Mouse (Mus musculus) erythroblast, adult 5-6 weeks (primary cell): Measurements from ENCODE around the gene Col3a1. TPM values are rescaled to one million over a fixed set of nuclear protein-coding genes. Genes with fewer than 3 reads are reported as not detected.

Source experiments
- ATAC-seq: replicated peaks from 2 replicates; pipeline ENCODE4 v1.8.0; 2016; ENCODE audit warnings: moderate number of reproducible peaks, mild to moderate bottlenecking, moderate TSS enrichment, inconsistent platforms; ENCODE audit not compliant: poor library complexity, low FRiP score, severe bottlenecking
- total RNA-seq, 2 experiments: library from RNA; stranded (forward) in 1 of 2; stranded (reverse) in 1 of 2; fragments of 150-400 nt in 1 of 2; fragments of 200-764, 138-1000 nt in 1 of 2; gene quantifications; 2 replicates each; pipeline versions ENCODE4 v1.2.3 to v1.2.4; 2015 to 2017; ENCODE audit warnings: low replicate concordance in 2 of 2

Gene Col3a1
- 0.42 TPM in 1 of 2 replicates, not detected in the other for total RNA-seq (2015; ENCODE audit: low replicate concordance)
- total RNA-seq (2017; ENCODE audit: low replicate concordance) = 0.26 TPM in 1 of 2 replicates, not detected in the other

GRCm38 (mm10) chr1:45311388-45311787, at the start of gene Col3a1:
Gene Col3a1 (plus strand): TSS chr1:45311538.
- no peak for ATAC-seq

GRCm38 (mm10) chr1:45269421-45269820, 41.9 kb upstream of the Col3a1 start:
- no peak for ATAC-seq

GRCm38 (mm10) chr1:45276006-45276539, 35.3 kb upstream of the Col3a1 start:
- no peak for ATAC-seq

- ATAC-seq = no peak
Observed at GRCm38 (mm10) chr1:45287954-45288353, 23.4 kb upstream of the Col3a1 start.

- no peak for ATAC-seq
Observed at GRCm38 (mm10) chr1:45290037-45290436, 21.3 kb upstream of the Col3a1 start.

GRCm38 (mm10) chr1:45299394-45300119, 11.8 kb upstream of the Col3a1 start:
- no peak for ATAC-seq

- no peak for ATAC-seq
Observed at GRCm38 (mm10) chr1:45304273-45304672, 7.1 kb upstream of the Col3a1 start.

- ATAC-seq = no peak
Observed at GRCm38 (mm10) chr1:45309015-45309414, 2.3 kb upstream of the Col3a1 start.

- no peak for ATAC-seq
Observed at GRCm38 (mm10) chr1:45311962-45312361, 624 bp downstream of the Col3a1 start.

- ATAC-seq = no peak
Observed at GRCm38 (mm10) chr1:45312870-45313269, 1.5 kb downstream of the Col3a1 start.

- no peak for ATAC-seq
Observed at GRCm38 (mm10) chr1:45313696-45314295, 2.5 kb downstream of the Col3a1 start.

GRCm38 (mm10) chr1:45315767-45316528, 4.6 kb downstream of the Col3a1 start:
- ATAC-seq = no peak

GRCm38 (mm10) chr1:45318241-45318640, 6.9 kb downstream of the Col3a1 start:
- ATAC-seq = no peak

GRCm38 (mm10) chr1:45320861-45321260, 9.5 kb downstream of the Col3a1 start:
- no peak for ATAC-seq

- no peak for ATAC-seq
Observed at GRCm38 (mm10) chr1:45329149-45329548, 17.8 kb downstream of the Col3a1 start.

- no peak for ATAC-seq
Observed at GRCm38 (mm10) chr1:45355944-45356343, 44.6 kb downstream of the Col3a1 start.

- ATAC-seq = no peak
Observed at GRCm38 (mm10) chr1:45358020-45358419, 46.7 kb downstream of the Col3a1 start.

GRCm38 (mm10) chr1:45359147-45359546, 47.8 kb downstream of the Col3a1 start:
- no peak for ATAC-seq

- no peak for ATAC-seq
Observed at GRCm38 (mm10) chr1:45359673-45360072, 48.3 kb downstream of the Col3a1 start.

GRCm38 (mm10) chr1:45363274-45363673, 51.9 kb downstream of the Col3a1 start:
- no peak for ATAC-seq
